Mouse (Mus musculus): ENCODE data around the gene Gtf2ird1.

GRCm38 (mm10) chr5:134412341-134412740 is 44.2 kb downstream of the Gtf2ird1 start:
- no peak for TF ChIP-seq CTCF (IDR thresholded peaks at IDR 0.05; ENCODE audit: extremely low read depth, insufficient read depth, low read length)
- TF ChIP-seq POLR2A (IDR thresholded peaks at IDR 0.05; ENCODE audit: extremely low read depth, insufficient read depth, low read length), result no peak
